Mouse (Mus musculus) liver, postnatal 0 days (tissue): ENCODE results near the gene Agl. TPM values are rescaled to one million over a fixed set of nuclear protein-coding genes. Genes with fewer than 3 reads are reported as not detected.
"Not testable (repeated sequence)": the region's sequence is repeated elsewhere in the genome, so short reads cannot be mapped to it uniquely, and the experiment has no call there.

Source experiments
- ATAC-seq: fragments of 200-750 bp; cut with Nextera tagmentation; 2 replicates; pipeline ENCODE4 v1.8.0; 2017; ENCODE audit warnings: mild to moderate bottlenecking, moderate library complexity
- DNase-seq: peaks from one replicate; pipeline ENCODE4 v3.0.0-alpha.2; 2016
- H3K27ac ChIP-seq: fragments of 300-500 bp; sonication (generic); 2 replicates; pipeline ENCODE4 v1.5.1; 2014; ENCODE audit warnings: antibody characterized with exemption, moderate library complexity, mild to moderate bottlenecking, low read depth
- H3K27me3 ChIP-seq: fragments of 300-500 bp; sonication (generic); 2 replicates; pipeline ENCODE4 v1.6.1; 2014; ENCODE audit warnings: low read length, control low read depth, mixed read lengths; ENCODE audit not compliant: insufficient read depth
- H3K36me3 ChIP-seq: fragments of 300-500 bp; sonication (generic); replicated peaks from 2 replicates; pipeline ENCODE4 v1.6.1; 2014; ENCODE audit warnings: mild to moderate bottlenecking, control low read depth, low read length, moderate library complexity, mixed read lengths; ENCODE audit not compliant: insufficient read depth
- H3K4me1 ChIP-seq: fragments of 300-500 bp; sonication (generic); 2 replicates; pipeline ENCODE4 v1.6.1; 2014; ENCODE audit warnings: antibody characterized with exemption, mild to moderate bottlenecking, control low read depth; ENCODE audit not compliant: insufficient read depth
- H3K4me2 ChIP-seq: fragments of 300-500 bp; sonication (generic); 2 replicates; pipeline ENCODE4 v1.6.1; 2014; ENCODE audit warnings: low read depth, mild to moderate bottlenecking, low read length, moderate library complexity, mixed read lengths
- H3K4me3 ChIP-seq: fragments of 300-500 bp; sonication (generic); 2 replicates; pipeline ENCODE4 v1.5.1; 2014; ENCODE audit warnings: low read depth, low read length
- H3K9ac ChIP-seq: fragments of 300-500 bp; sonication (generic); replicated peaks from 2 replicates; pipeline ENCODE4 v1.6.1; 2014; ENCODE audit warnings: mild to moderate bottlenecking, moderate library complexity
- H3K9me3 ChIP-seq: fragments of 300-500 bp; sonication (generic); 2 replicates; pipeline ENCODE4 v1.6.1; 2016; ENCODE audit warnings: mild to moderate bottlenecking, control low read depth, low read length, mixed read lengths
- CTCF ChIP-seq: sonication (generic); IDR thresholded peaks from 2 replicates; pipeline ENCODE4 v1.5.1; 2016; ENCODE audit warnings: antibody characterized with exemption, low read depth
- EP300 ChIP-seq: IDR thresholded peaks from 2 replicates; pipeline ENCODE4 v1.6.1; 2016; ENCODE audit warnings: antibody characterized with exemption, low read depth, mild to moderate bottlenecking
- WGBS: fragments of 180-500 bp; shearing (Covaris S2); extraction: QIAGEN DNeasy Blood & Tissue Kit; methylation state at CpG from one replicate; pipeline ENCODE4 v1.1.7; 2014; ENCODE audit not compliant: insufficient replicate concordance; 5-methylcytosine and 5-hydroxymethylcytosine counted together
- polyA plus RNA-seq: library from polyadenylated mRNA; unstranded; fragments of >200 nt; fragmentation: Nextera tagmentation; extraction: Ambion mirVana; gene quantifications from 2 replicates; pipeline ENCODE4 v1.2.1, GENCODE M21; 2015

Agl gene
- polyA plus RNA-seq, 1 experiment from 2014 or later, result 8.4 TPM

GRCm38 (mm10) chr3:116817231-116817630, 9.3 kb upstream of the Agl start:
- H3K9me3 ChIP-seq, result no peaks in the 10 kb centered on the region
- H3K27ac ChIP-seq, result no peak overlapping the region
- H3K9ac ChIP-seq, result no peak overlapping the region
- H3K4me3 ChIP-seq, result no peak overlapping the region
- H3K36me3 ChIP-seq, result no peaks in the 10 kb centered on the region
- 87% methylated on average over 6 of the region's 7 CpGs for WGBS
- H3K27me3 ChIP-seq, result no peaks in the 10 kb centered on the region
- no peak overlapping the region for H3K4me2 ChIP-seq
- ATAC-seq, result no peak
- peaks cover 6% of the 10 kb centered on the region for H3K4me1 ChIP-seq
- no peak for DNase-seq
- TF ChIP-seq EP300 (no peak), CTCF (no peak)

DNA sequence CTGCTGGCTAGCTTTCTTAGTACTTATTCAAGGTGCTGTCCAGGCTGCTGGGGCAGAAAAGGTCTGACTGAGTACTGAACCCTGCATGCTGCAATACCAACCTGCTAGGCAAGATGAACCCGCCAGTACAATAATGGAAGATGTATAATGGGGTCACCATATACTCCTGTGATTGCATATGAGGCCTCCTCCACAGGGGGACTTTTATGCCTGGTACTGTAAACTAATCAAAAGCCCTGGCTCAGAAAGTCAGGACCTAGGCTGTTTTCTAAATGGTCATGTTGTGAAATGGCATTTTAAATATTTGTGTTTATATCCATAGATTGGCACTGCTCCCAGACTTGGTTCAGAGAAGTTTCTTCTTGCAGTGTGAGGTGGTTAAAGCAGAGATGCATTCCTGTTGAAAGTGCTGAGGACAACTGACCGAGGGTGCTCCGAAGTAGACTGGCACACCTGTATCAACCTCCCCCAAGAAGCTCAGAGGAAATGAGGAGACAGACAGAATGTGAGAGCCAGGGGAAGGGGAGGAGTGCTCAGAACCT, 8.8 kb upstream of the Agl start:
- Histone ChIP-seq H3K27ac (no peak overlapping the region), H3K4me3 (no peak overlapping the region), H3K27me3 (no peaks in the 10 kb centered on the region), H3K36me3 (no peaks in the 10 kb centered on the region), H3K9me3 (no peaks in the 10 kb centered on the region), H3K4me2 (no peak overlapping the region), H3K9ac (no peak overlapping the region), H3K4me1 (peaks cover 6% of the 10 kb centered on the region)
- ATAC-seq, result peak; percentile 38; the same call in 1 of the 2 replicates
- no peak for DNase-seq
- 67% methylated on average over 3 of the region's 3 CpGs for WGBS
- no peak for TF ChIP-seq EP300
- no peak for TF ChIP-seq CTCF

DNA sequence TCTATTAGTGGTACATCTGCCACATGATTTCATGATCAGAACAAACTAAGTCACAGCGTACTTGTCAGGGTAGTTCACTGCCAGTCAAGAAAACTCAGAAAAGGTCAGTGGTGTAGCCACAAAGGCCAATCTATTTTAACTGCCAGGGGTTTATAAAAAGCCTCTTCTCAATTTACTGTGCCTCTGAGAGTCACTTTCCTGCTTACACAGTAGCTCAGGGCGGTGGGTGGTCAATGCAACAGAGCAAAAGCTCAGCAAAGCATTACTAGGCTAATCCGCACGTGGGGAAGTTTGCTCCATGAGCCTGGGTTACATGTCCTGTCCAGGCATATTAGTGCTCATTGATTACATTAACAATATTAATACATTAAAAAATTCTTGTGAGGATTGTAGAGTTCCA, 8.0 kb upstream of the Agl start:
- 83% methylated on average over 4 of the region's 4 CpGs for WGBS
- Histone ChIP-seq H3K27me3 (no peaks in the 10 kb centered on the region), H3K4me2 (no peak overlapping the region), H3K27ac (no peak overlapping the region), H3K4me3 (no peak overlapping the region), H3K36me3 (no peaks in the 10 kb centered on the region), H3K9me3 (no peaks in the 10 kb centered on the region), H3K9ac (no peak overlapping the region), H3K4me1 (peaks cover 6% of the 10 kb centered on the region)
- no peak for TF ChIP-seq EP300
- TF ChIP-seq CTCF, result no peak
- no peak for ATAC-seq
- no peak for DNase-seq

- Histone ChIP-seq H3K4me1 (peaks cover 6% of the 10 kb centered on the region), H3K9ac (no peak overlapping the region), H3K36me3 (no peaks in the 10 kb centered on the region), H3K27ac (no peak overlapping the region), H3K4me3 (no peak overlapping the region), H3K9me3 (no peaks in the 10 kb centered on the region), H3K4me2 (no peak overlapping the region), H3K27me3 (no peaks in the 10 kb centered on the region)
- TF ChIP-seq EP300, result no peak
- WGBS, result 62% methylated on average over 6 of the region's 6 CpGs
- ATAC-seq (no peak), DNase-seq (no peak)
Observed at GRCm38 (mm10) chr3:116815305-116815797, 7.4 kb upstream of the Agl start.

GRCm38 (mm10) chr3:116812946-116813345, 5.0 kb upstream of the Agl start:
- Histone ChIP-seq H3K4me3 (no peak overlapping the region), H3K27me3 (no peaks in the 10 kb centered on the region), H3K4me2 (no peak overlapping the region), H3K27ac (no peak overlapping the region), H3K4me1 (peaks cover 16% of the 10 kb centered on the region), H3K36me3 (no peaks in the 10 kb centered on the region), H3K9ac (no peak overlapping the region), H3K9me3 (no peaks in the 10 kb centered on the region)
- TF ChIP-seq CTCF (no peak), EP300 (no peak)
- WGBS, result 62% methylated on average over 2 of the region's 2 CpGs
- ATAC-seq, result no peak
- no peak for DNase-seq

DNA sequence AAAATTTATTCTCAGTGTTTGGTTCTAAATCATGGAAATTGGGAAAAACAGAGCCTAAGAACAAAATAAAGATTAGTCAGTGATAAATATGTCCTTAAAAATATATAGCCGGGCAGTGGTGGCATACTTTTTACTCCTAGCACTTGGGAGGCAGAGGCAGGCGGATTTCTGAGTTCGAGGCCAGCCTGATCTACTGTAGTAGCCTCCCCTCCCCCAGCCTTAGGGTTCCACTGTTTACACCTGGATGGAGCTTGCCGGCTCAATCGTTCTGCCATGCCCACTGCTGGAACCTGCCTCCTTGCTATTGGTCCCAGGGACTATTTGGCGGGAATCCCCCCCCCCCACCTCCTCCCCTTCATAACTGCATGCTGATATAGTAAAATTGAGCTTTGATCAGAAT, 2.4 kb upstream of the Agl start:
- H3K9ac ChIP-seq, H3K4me2 ChIP-seq, H3K27ac ChIP-seq, DNase-seq, H3K27me3 ChIP-seq, H3K9me3 ChIP-seq, ATAC-seq, H3K4me3 ChIP-seq, H3K36me3 ChIP-seq: not testable (repeated sequence)
- 79% methylated on average over 6 of the region's 6 CpGs for WGBS
- H3K4me1 ChIP-seq, result peaks cover 22% of the 10 kb centered on the region

GRCm38 (mm10) chr3:116809221-116809620, 1.3 kb upstream of the Agl start:
- Histone ChIP-seq H3K4me1 (peaks cover 28% of the 10 kb centered on the region), H3K9me3 (no peaks in the 10 kb centered on the region), H3K4me3 (no peak overlapping the region), H3K4me2 (peak overlapping the region; percentile 91), H3K27ac (peak overlapping the region; percentile 93), H3K9ac (no peak overlapping the region; the same call in 1 of the 2 replicates), H3K36me3 (no peaks in the 10 kb centered on the region; the same call in 1 of the 2 replicates), H3K27me3 (no peaks in the 10 kb centered on the region)
- no peak for ATAC-seq
- TF ChIP-seq CTCF (no peak), EP300 (no peak)
- DNase-seq, result no peak
- WGBS, result 93% methylated on average over 6 of the region's 6 CpGs
